Mouse (Mus musculus): ENCODE data around the gene Fancc. TPM values are rescaled to one million over a fixed set of nuclear protein-coding genes. Genes with fewer than 3 reads are reported as not detected.

Gene Fancc
- polyA plus RNA-seq, 1 experiment from 2014 or later: 5.2 TPM

DNA sequence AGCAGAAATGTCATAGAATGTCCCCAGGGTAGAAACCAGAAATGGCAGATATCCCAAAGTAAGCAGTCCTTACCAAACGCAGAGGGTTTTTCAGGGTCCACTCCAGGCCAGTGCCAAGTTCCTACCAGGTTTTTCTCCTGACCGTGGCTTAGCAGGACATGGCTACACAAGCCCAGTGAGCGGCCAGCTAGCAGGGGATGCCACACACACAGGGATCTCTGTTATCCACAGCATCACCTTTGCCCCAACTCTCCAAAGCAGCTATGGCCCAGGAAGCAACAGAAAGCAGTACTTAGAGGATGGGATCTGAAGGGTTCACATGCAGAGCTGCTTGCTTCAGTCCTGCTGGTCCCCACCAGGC is 192.3 kb downstream of the Fancc start:
- TF ChIP-seq EP300 (IDR thresholded peaks at IDR 0.05; ENCODE audit: low read depth): no peak
- TF ChIP-seq CTCF (IDR thresholded peaks at IDR 0.05; ENCODE audit: low read depth): no peak
- no peak overlapping the region for H3K4me3 ChIP-seq (ENCODE audit: low read depth, low read length)
- H3K9me3 ChIP-seq (ENCODE audit: low read length): no peaks in the 10 kb centered on the region
- H3K36me3 ChIP-seq (replicated peaks; ENCODE audit: insufficient read depth, low read length): peaks cover 23% of the 10 kb centered on the region
- no peak for DNase-seq
- no peaks in the 10 kb centered on the region for H3K27me3 ChIP-seq (ENCODE audit: insufficient read depth, low read length)
- H3K27ac ChIP-seq (ENCODE audit: low read depth): no peak overlapping the region
- no peak overlapping the region for H3K4me2 ChIP-seq (ENCODE audit: low read depth, low read length)
- H3K4me1 ChIP-seq (ENCODE audit: insufficient read depth): peaks cover 3% of the 10 kb centered on the region
- no peak for ATAC-seq
- no peak overlapping the region for H3K9ac ChIP-seq (replicated peaks)
- WGBS (ENCODE audit: insufficient replicate concordance): 85% methylated on average over 3 of the region's 3 CpGs

DNA sequence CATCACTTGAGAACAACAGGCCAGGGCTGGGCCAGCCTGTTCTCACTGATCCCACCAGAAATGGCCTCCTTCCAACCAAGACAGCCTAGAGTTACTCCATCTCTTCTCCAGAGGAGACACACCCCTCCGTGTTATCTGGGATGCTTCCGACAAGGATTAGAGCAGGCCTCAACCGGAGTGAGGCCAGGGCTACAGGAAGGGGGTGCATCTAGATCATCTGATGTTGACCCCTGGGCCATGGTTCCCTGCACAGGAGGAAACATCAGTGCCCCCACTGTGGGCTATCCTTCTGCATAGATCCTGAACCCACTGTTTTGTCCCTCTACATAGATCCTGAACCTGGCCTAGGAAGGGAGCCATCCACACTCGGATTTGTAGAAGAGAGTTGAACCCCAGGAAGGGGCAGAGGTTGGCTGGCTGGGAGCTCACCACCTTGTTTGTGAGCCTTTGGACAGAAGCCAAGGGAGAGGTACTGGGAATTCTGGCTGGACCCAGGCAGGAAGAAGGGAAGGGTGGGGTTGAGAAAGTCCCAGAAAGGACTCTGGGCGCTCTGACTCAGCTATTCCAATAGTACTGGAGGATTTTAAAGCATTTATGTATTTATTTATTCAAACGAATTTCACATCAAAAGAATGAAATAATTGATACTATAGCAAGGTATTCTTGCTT is 192.8 kb downstream of the Fancc start:
- 65% methylated on average over 6 of the region's 6 CpGs for WGBS (ENCODE audit: insufficient replicate concordance)
- H3K27me3 ChIP-seq (ENCODE audit: insufficient read depth, low read length): no peaks in the 10 kb centered on the region
- H3K36me3 ChIP-seq (replicated peaks; ENCODE audit: insufficient read depth, low read length): peaks cover 24% of the 10 kb centered on the region
- H3K4me3 ChIP-seq (ENCODE audit: low read depth, low read length): no peak overlapping the region
- no peak overlapping the region for H3K9ac ChIP-seq (replicated peaks)
- TF ChIP-seq EP300 (IDR thresholded peaks at IDR 0.05; ENCODE audit: low read depth): no peak
- no peak for TF ChIP-seq CTCF (IDR thresholded peaks at IDR 0.05; ENCODE audit: low read depth)
- H3K4me1 ChIP-seq (ENCODE audit: insufficient read depth): peaks cover 3% of the 10 kb centered on the region
- H3K27ac ChIP-seq (ENCODE audit: low read depth): no peak overlapping the region
- H3K9me3 ChIP-seq (ENCODE audit: low read length): no peaks in the 10 kb centered on the region
- ATAC-seq (peak; percentile 22; the same call in 1 of the 2 replicates), DNase-seq (no peak)
- no peak overlapping the region for H3K4me2 ChIP-seq (ENCODE audit: low read depth, low read length)

DNA sequence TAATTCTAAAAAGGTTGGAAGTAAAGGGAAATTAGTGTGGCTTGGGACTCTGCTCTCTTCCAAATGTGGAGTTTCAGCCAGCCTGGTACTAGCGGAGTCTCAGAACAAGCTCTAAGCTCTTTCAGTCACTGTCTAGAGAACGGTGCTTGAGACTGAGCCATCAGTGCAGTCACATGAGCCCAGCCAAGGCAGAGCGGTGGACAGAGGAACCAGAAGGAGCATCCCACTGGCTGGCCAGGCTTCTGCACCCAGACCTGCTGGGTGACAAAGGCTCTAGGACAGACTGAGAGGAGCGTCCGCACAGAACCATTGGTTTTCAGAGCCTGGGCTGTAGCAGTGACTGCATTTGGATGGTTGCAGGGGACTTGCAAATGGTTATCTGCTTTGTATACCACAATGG is 194.7 kb downstream of the Fancc start:
- peaks cover 40% of the 10 kb centered on the region for H3K36me3 ChIP-seq (replicated peaks; ENCODE audit: insufficient read depth, low read length)
- no peak overlapping the region for H3K9ac ChIP-seq (replicated peaks)
- H3K4me2 ChIP-seq (ENCODE audit: low read depth, low read length): no peak overlapping the region
- peaks cover 3% of the 10 kb centered on the region for H3K4me1 ChIP-seq (ENCODE audit: insufficient read depth)
- no peak for TF ChIP-seq EP300 (IDR thresholded peaks at IDR 0.05; ENCODE audit: low read depth)
- TF ChIP-seq CTCF (IDR thresholded peaks at IDR 0.05; ENCODE audit: low read depth): no peak
- H3K4me3 ChIP-seq (ENCODE audit: low read depth, low read length): no peak overlapping the region
- WGBS (ENCODE audit: insufficient replicate concordance): 91% methylated on average over 5 of the region's 5 CpGs
- no peak overlapping the region for H3K27ac ChIP-seq (ENCODE audit: low read depth)
- no peaks in the 10 kb centered on the region for H3K27me3 ChIP-seq (ENCODE audit: insufficient read depth, low read length)
- H3K9me3 ChIP-seq (ENCODE audit: low read length): no peaks in the 10 kb centered on the region
- DNase-seq: no peak
- ATAC-seq: no peak

DNA sequence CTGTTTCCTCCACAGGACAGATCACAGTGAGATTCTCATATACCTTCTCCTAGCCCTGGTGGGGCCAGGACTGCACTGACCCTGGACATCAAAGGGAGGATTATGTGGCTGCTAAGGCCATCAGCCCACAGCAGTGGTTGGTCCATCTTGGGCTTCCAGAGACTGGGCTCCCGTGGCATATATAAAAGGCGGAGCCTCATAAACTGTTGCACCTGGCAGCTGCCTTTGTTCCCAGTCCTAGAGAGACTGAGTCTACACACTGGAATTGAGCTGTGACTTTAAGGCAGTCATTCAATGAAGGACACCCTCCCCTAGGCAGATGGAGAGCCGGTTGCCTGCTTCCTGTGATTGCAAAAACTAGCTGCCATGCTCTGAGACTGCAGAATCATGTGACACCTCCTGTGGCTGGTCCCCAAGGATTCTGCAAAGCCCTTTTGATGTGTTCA is 195.3 kb downstream of the Fancc start:
- no peaks in the 10 kb centered on the region for H3K27me3 ChIP-seq (ENCODE audit: insufficient read depth, low read length)
- no peak overlapping the region for H3K4me2 ChIP-seq (ENCODE audit: low read depth, low read length)
- ATAC-seq (no peak), DNase-seq (no peak)
- TF ChIP-seq EP300 (IDR thresholded peaks at IDR 0.05; ENCODE audit: low read depth): no peak
- H3K4me3 ChIP-seq (ENCODE audit: low read depth, low read length): no peak overlapping the region
- 56% methylated on average over 3 of the region's 3 CpGs for WGBS (ENCODE audit: insufficient replicate concordance)
- H3K9ac ChIP-seq (replicated peaks): no peak overlapping the region
- H3K9me3 ChIP-seq (ENCODE audit: low read length): no peaks in the 10 kb centered on the region
- peaks cover 3% of the 10 kb centered on the region for H3K4me1 ChIP-seq (ENCODE audit: insufficient read depth)
- no peak overlapping the region for H3K27ac ChIP-seq (ENCODE audit: low read depth)
- peaks cover 45% of the 10 kb centered on the region for H3K36me3 ChIP-seq (replicated peaks; ENCODE audit: insufficient read depth, low read length)

DNA sequence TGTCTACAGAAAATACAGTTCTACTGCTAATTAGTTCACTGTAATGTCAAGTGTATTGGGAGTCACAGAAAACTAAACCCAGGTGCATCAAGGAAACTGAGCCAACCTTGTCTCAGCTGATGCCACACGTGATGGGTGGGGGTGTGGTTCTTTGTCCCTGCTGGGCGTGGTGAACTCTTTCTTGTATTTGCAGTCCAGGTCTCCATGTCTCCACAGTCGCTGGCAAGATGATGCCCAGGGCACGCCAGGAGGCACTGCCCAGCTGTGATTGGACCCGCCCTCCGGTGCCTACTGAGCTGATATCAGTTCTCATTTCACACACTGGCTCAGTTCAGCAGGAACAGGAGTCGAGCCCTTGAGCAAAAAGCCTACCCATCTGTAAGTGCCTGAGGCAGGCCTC is 196.1 kb downstream of the Fancc start:
- Histone ChIP-seq H3K9me3 (ENCODE audit: low read length) (no peaks in the 10 kb centered on the region), H3K4me3 (ENCODE audit: low read depth, low read length) (no peak overlapping the region), H3K4me1 (ENCODE audit: insufficient read depth) (peaks cover 3% of the 10 kb centered on the region), H3K36me3 (replicated peaks; ENCODE audit: insufficient read depth, low read length) (peaks cover 51% of the 10 kb centered on the region), H3K4me2 (ENCODE audit: low read depth, low read length) (no peak overlapping the region), H3K9ac (replicated peaks) (no peak overlapping the region), H3K27ac (ENCODE audit: low read depth) (no peak overlapping the region), H3K27me3 (ENCODE audit: insufficient read depth, low read length) (no peaks in the 10 kb centered on the region)
- no peak for DNase-seq
- TF ChIP-seq EP300 (IDR thresholded peaks at IDR 0.05; ENCODE audit: low read depth) (no peak), CTCF (IDR thresholded peaks at IDR 0.05; ENCODE audit: low read depth) (no peak)
- no peak for ATAC-seq
- WGBS (ENCODE audit: insufficient replicate concordance): 86% methylated on average over 7 of the region's 7 CpGs

DNA sequence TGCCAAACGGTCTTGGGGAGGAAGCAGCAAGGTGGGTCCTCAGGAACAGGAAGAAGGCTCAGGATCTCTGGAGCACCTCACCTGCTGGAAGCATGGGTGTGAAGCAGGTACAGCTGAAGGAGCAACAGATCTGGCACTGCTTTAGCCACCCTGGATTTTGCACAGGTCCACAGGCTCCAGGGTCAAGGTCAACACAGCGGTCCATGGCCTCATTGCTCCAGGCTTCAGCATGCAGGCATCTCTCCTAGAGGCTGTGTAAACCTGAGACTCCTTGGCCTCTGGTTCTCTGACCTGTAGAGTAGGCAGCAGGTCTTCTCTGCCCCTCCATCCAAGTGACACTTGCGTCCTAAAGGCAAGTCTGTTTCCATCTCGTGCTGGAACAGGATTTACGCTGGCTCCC is 198.1 kb downstream of the Fancc start:
- Histone ChIP-seq H3K9me3 (ENCODE audit: low read length) (no peaks in the 10 kb centered on the region), H3K4me3 (ENCODE audit: low read depth, low read length) (no peak overlapping the region), H3K27me3 (ENCODE audit: insufficient read depth, low read length) (no peaks in the 10 kb centered on the region), H3K4me2 (ENCODE audit: low read depth, low read length) (no peak overlapping the region), H3K27ac (ENCODE audit: low read depth) (no peak overlapping the region), H3K4me1 (ENCODE audit: insufficient read depth) (peaks cover 9% of the 10 kb centered on the region), H3K9ac (replicated peaks) (no peak overlapping the region), H3K36me3 (replicated peaks; ENCODE audit: insufficient read depth, low read length) (peaks cover 54% of the 10 kb centered on the region)
- WGBS (ENCODE audit: insufficient replicate concordance): 87% methylated on average over 5 of the region's 5 CpGs
- DNase-seq: no peak
- ATAC-seq: no peak
- TF ChIP-seq CTCF (IDR thresholded peaks at IDR 0.05; ENCODE audit: low read depth) (no peak), EP300 (IDR thresholded peaks at IDR 0.05; ENCODE audit: low read depth) (no peak)
